Mouse (Mus musculus) fibroblast of lung, adult 2 months (primary cell): ENCODE data around the gene Apobec2.

ENCODE experiments used
- DNase-seq: peaks from one replicate; pipeline ENCODE4 v3.0.0-alpha.2; 2011; ENCODE audit warnings: low read depth

The Apobec2 gene

DNA sequence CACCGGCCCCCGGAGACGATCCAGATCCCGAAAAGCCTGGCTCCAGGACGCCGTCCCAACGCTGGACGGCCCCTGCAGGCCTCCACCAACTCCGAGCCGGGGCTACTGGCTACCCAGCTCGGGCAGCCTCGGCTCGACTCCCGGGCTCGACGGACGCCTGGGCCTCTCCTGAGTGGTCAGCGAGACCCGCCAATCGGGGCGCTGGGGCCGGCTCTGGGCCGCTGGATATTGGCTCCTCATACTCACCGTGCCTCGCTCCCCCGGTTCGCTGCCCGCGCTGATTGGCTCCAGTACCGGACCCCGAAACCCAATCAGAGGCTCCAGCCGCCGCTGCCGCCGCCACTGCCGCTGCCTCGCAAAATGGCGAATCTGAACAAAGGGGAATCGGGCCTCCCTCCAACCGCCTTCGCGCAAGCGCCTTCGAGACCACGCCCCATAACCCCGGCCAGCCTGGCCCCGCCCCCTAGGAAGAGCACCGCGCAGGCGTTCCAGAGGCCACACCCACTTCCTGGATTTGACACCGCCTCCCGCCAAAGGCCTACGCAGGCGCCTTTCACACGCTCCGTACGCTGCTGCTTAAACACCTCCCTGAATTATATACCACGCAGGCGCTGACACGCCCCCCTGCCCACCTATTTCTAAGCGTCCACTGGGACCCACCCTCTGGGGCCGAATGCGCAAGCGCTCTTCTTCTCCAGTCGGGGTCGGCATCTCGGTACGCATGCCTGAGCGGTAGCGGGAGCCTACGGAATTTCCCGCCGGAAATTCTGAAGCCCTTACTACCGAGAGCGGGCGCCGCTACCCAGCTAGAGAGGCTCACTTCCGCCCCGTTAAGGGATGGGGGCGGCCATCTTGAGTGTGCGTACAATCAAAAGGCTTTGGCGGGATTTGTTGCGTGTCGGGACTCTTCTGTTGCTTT lies 23.1 kb downstream of the Apobec2 start, which contains the start of the genes Nfya and Oard1:
Gene Nfya (minus strand): TSS at position 527 of the 919 bp plus-strand sequence.
Gene Oard1 (plus strand): TSS at position 635 of the 919 bp plus-strand sequence.
- peak; percentile 99 for DNase-seq

- DNase-seq, result no peak
Measured at GRCm38 (mm10) chr17:48408526-48409291, 24.0 kb downstream of the Apobec2 start.

- no peak for DNase-seq
Measured at GRCm38 (mm10) chr17:48407910-48408525, 24.7 kb downstream of the Apobec2 start.

DNA sequence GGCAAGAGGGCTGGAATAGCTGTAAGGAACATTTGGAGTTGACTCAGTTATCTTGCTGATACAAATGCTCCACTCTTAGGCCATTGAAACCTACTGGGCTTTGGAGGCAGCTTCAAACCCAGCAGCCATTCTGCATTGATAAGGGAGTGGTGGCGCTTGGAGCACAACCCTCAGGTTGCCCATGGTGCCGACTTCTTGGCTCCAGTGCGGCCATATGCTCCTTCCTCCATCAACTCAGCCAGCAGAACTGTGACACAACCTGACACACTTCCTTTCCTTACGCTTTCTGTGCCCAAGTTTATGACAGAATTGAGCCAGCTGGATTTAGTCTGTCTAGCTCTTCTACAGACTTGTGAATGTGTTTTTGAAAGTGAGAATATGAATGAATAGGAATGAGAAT lies 25.6 kb downstream of the Apobec2 start:
- DNase-seq, result no peak

GRCm38 (mm10) chr17:48404706-48405105 lies 28.0 kb downstream of the Apobec2 start:
- no peak for DNase-seq

DNA sequence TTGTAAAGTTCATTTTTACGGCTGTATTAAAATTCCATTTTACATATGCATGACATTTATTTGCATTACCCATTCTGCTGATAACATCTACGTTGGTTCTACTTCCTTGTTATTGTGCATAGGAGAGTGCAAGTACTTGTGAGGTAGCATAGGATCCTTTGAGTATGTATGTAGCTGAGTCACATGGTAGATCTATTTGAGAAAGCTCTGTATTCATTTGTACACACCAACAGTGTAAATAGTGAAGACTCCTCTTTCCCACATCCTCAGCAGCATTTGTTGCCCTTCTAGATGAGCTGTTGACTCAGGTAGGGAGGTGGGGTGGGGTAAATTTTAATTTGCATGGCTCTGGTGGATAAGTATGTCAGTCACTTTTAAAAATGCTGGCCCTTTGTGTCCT lies 28.9 kb downstream of the Apobec2 start:
- DNase-seq, result no peak

- no peak for DNase-seq
Measured at GRCm38 (mm10) chr17:48402751-48403150, 30.0 kb downstream of the Apobec2 start.

DNA sequence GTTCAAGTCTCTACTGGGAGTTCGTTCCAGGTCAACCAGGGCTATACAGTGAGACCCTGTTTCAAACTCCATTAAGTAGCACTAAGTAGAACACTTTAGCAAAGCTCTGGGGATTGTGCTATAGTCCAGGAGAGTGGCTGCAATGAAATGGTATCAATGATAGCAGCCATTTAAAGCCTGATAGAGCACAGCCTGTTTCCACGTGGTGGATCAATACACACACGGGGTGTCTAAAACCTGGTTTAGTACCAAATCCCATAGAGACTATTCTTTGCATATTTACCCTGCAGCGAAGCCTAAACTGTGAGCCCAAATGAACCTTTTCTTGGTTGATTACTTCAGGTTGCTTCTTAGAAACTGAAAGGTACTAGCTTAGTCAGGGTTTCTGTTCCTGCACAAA lies 31.0 kb downstream of the Apobec2 start:
- no peak for DNase-seq

- DNase-seq, result no peak
Measured at GRCm38 (mm10) chr17:48392616-48393015, 40.1 kb downstream of the Apobec2 start.

GRCm38 (mm10) chr17:48391446-48391845 lies 41.3 kb downstream of the Apobec2 start:
- no peak for DNase-seq

DNA sequence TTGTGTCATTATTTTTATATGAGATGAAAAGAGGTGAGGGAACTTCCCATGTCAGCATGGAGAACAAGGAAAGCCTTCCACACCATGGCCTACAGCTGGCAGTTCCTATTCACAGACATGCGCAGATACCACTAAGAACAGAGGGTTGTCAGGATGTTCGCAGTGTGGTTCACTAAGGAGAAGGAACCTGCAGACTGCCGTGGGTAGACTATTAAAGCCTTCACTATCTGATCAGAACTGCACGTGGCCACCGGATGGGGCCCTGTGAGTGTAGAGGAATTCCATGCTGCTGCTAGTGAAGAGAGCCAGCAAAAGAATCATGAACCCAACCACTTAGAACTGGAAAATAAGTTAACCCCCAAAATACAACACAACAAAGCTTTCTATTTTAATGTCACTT lies 43.3 kb downstream of the Apobec2 start:
- DNase-seq, result no peak

DNA sequence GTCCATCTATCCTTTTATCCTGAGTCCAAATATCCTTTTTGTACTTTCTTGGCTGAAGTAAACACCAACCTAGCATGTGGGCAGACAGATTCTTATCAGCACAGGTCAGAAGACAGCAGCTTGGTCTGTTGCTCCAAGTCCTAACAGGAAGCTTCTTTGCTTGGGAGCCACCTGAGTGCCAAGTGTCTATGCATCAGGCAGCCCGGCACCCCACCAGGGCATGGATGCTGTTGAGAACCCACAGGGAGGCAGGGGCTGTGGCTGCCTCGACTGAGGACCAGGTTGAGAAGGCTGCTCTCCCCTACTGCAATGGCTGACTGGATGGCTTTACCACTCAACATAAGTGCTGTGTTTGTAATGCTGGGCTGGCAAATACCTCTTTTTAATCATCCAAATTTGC lies 44.1 kb downstream of the Apobec2 start:
- no peak for DNase-seq

GRCm38 (mm10) chr17:48385786-48386461 lies 46.8 kb downstream of the Apobec2 start:
- no peak for DNase-seq

DNA sequence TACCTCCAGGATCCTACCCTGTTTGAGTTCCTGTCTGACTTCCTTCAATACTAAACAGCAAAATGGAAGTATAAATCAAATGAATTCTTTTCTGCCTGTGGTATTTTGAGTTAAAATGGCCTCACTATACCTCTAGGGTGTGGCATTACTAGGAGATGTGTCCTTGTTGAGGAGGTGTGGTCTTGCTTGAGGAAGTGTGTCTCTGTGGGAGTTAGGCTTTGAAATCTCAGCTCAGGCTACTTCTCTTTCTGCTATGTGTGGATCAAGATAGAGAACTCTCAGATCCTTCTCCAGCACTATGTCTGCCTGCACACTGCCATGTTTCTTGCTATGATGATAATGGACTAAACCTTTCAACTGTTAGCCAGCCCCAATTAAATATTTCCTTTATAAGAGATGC lies 53.7 kb downstream of the Apobec2 start:
- no peak for DNase-seq

GRCm38 (mm10) chr17:48376102-48376501 lies 56.6 kb downstream of the Apobec2 start:
- no peak for DNase-seq

GRCm38 (mm10) chr17:48372987-48373386 lies 59.7 kb downstream of the Apobec2 start:
- no peak for DNase-seq

DNA sequence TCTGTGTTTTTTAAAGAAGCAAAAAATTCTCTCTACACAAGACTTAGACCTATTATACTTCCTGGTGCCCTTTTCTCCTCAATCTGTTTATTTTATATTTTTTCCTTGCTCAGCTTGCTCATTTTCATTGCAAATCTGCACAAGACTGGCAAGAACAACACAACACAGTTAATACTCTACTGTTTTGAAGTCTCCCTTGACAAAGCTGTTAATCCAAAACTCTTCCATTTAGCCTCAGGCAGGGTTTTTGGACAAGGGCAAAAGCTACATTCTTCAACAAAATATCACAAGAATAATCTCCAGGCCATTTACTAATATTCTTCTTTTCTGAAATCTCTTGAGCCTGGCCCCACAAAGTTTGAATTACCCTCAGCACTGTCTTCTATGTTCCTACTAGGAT lies 61.1 kb downstream of the Apobec2 start:
- no peak for DNase-seq
